Mouse (Mus musculus) limb, embryonic 10.5 days (tissue): ENCODE measurements around the gene Ctu2. TPM values are rescaled to one million over a fixed set of nuclear protein-coding genes. Genes with fewer than 3 reads are reported as not detected.

Experiments used
- DNase-seq: peaks from one replicate; pipeline ENCODE4 v3.0.0-alpha.2; 2017; ENCODE audit warnings: low spot score
- H3K27ac ChIP-seq: fragments of 300-500 bp; sonication (generic); 2 replicates; pipeline ENCODE4 v1.5.1; 2016; ENCODE audit warnings: mild to moderate bottlenecking
- H3K27me3 ChIP-seq: fragments of 300-500 bp; sonication (generic); 2 replicates; pipeline ENCODE4 v1.6.1; 2016; ENCODE audit warnings: low read depth, mild to moderate bottlenecking; ENCODE audit not compliant: poor library complexity, severe bottlenecking
- H3K36me3 ChIP-seq: fragments of 300-500 bp; sonication (generic); 2 replicates; pipeline ENCODE4 v1.6.1; 2016; ENCODE audit warnings: mild to moderate bottlenecking, moderate library complexity
- H3K4me1 ChIP-seq: fragments of 300-500 bp; sonication (generic); 2 replicates; pipeline ENCODE4 v1.6.1; 2016
- H3K4me3 ChIP-seq: fragments of 300-500 bp; sonication (generic); 2 replicates; pipeline ENCODE4 v1.5.1; 2016; ENCODE audit warnings: mild to moderate bottlenecking, moderate library complexity
- H3K9me3 ChIP-seq: fragments of 300-500 bp; sonication (generic); replicated peaks from 2 replicates; pipeline ENCODE4 v1.6.1; 2016; ENCODE audit warnings: mild to moderate bottlenecking
- WGBS: fragments of 180-500 bp; shearing (Covaris S2); methylation state at CpG from one replicate; pipeline ENCODE4 v1.1.7; 2016; 5-methylcytosine and 5-hydroxymethylcytosine counted together
- polyA plus RNA-seq: library from polyadenylated mRNA; unstranded; fragments of >200 nt; fragmentation: Nextera tagmentation; extraction: Ambion mirVana; gene quantifications from 2 replicates; pipeline ENCODE4 v1.2.1, GENCODE M21; 2016

The Ctu2 gene
- polyA plus RNA-seq, 1 experiment from 2014 or later = 80.3 TPM

DNA sequence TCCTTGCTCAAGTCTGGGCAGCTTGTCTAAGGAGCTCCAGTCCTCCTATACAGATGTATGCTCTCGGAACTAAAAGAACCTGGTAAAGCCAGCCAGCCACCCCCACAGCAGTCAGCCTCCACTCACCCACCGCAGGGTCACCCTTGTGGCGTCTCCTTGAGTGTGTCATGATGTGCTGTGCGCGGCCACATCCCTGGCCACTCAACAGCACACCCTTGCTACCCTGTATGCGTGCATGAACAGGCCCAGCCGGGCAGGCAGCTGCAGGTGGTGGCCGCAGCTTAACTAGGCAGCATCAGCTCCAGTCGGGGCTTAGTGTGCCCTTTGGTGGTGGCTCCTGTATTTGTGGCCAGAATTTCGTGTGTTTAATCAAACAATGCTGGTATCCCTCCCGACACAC, 18.8 kb upstream of the Ctu2 start:
- H3K4me3 ChIP-seq = no peak overlapping the region
- H3K9me3 ChIP-seq = no peaks in the 10 kb centered on the region
- H3K27me3 ChIP-seq = peaks cover 66% of the 10 kb centered on the region
- no peak for DNase-seq
- H3K4me1 ChIP-seq = peaks cover 22% of the 10 kb centered on the region
- WGBS = 80% methylated on average over 11 of the region's 11 CpGs
- no peaks in the 10 kb centered on the region for H3K36me3 ChIP-seq
- no peak overlapping the region for H3K27ac ChIP-seq

DNA sequence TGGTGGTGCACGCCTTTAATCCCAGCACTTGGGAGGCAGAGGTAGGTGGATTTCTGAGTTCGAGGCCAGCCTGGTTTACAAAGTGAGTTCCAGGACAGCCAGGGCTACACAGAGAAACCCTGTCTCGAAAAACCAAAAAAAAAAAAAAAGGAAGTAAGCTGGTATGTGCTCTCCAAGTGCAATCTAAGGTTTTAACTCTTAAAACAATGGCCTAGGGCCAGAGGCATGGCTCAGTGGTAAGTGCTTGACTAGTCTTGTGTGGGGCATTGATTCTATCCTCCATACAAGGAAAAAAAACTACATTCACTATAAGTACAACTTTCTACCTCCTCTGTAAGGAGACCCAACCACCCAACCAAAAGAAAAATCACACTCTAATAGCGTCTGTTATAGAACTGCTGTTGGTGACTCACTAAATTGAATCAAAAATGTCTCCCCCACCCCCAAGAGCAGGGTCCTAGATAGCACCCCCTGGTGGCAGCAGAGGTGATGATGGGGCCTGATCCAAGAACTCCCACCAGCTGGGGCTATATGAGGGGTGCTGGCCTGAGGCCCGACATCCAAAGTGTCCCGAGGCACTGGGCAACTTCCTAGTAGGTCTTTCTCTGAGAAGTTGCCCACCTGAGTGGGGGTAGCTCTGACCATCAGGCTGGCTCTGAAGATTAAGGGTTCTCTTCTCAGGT, 16.6 kb upstream of the Ctu2 start:
- Histone ChIP-seq H3K9me3 (no peaks in the 10 kb centered on the region), H3K4me3 (no peak overlapping the region), H3K27me3 (peaks cover 78% of the 10 kb centered on the region), H3K4me1 (peaks cover 35% of the 10 kb centered on the region), H3K27ac (no peak overlapping the region), H3K36me3 (no peaks in the 10 kb centered on the region)
- no peak for DNase-seq
- 55% methylated on average over 6 of the region's 6 CpGs for WGBS

DNA sequence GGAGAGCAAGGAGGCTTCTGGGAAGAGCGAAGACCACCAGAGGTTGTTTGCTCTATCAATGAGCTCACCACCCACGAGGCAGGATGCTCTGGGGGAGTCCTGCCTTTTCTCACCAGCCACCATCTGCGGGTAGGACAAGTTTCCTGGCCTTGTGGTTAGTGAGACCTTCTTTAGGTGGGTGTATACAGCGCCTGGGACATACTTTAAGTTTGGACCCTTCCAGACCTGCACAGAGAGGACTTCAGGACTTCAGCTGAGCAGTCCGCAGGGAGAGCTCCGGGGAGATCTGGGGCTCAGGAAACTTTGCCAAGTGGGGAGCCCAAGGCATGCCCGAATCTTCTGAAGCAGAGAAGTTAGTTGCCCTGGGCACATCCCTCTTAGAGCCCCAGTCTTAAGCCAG, 16.0 kb upstream of the Ctu2 start:
- 26% methylated on average over 7 of the region's 7 CpGs for WGBS
- Histone ChIP-seq H3K9me3 (no peaks in the 10 kb centered on the region), H3K36me3 (no peaks in the 10 kb centered on the region), H3K27ac (no peak overlapping the region), H3K4me3 (peak overlapping the region; percentile 41), H3K27me3 (peaks cover 72% of the 10 kb centered on the region), H3K4me1 (peaks cover 40% of the 10 kb centered on the region)
- no peak for DNase-seq

DNA sequence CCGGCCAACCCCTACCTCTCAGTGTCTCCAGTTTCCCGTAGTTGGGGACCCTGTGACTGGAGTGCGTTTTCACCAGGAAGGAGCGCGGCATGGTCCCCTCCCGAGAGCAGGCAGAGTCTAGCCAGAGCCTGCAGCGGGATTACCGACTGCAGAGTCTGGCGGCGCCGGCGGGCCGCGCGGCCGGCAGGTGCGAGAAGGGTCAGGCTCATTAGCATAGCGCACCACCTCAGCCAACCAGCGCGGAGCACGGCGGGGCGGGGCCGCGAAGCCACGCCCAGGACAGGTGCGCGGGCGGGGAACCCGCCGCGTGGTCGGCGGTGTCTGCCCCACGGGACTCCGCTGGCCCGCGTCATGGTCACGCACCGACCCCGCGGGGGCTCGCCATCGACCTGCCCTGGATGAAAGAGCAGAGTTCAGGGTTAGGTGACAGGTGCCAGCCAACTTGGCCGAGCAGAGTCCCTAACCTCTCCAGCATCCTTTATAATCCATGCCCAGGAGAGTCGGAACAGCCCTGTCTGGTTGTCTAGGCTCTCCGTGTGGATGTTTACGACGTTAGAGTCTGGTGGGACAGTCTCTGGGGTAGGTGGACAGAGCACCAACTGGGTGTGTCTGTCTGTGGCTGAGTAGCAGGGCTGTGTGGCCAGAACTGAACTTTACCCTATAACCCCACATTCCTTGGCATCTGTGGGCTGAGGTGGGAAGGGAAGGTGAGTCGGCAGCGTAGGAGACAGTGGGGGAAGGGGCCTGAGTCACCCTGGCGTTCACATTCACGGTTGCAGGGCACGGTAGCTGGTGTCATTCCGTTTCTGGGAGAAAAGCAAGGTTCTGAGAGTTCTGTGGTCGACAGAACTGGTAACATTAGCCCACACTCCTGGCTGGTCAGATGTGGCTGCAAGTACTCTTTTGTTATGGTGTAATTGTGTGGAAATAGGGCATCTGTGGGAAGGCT, 15.1 kb upstream of the Ctu2 start, which contains the start of gene Snai3:
TSS of gene Snai3 (minus strand) at position 210 of the 949 bp plus-strand sequence.
- H3K4me1 ChIP-seq = peaks cover 44% of the 10 kb centered on the region
- H3K27me3 ChIP-seq = peaks cover 72% of the 10 kb centered on the region
- H3K36me3 ChIP-seq = peaks cover 4% of the 10 kb centered on the region
- H3K27ac ChIP-seq = no peak within 1 kb of the TSS
- DNase-seq = peak; percentile 67
- no peaks in the 10 kb centered on the region for H3K9me3 ChIP-seq
- WGBS = 4% methylated on average over 56 of the region's 56 CpGs
- H3K4me3 ChIP-seq = peak within 1 kb of the TSS; percentile 41

DNA sequence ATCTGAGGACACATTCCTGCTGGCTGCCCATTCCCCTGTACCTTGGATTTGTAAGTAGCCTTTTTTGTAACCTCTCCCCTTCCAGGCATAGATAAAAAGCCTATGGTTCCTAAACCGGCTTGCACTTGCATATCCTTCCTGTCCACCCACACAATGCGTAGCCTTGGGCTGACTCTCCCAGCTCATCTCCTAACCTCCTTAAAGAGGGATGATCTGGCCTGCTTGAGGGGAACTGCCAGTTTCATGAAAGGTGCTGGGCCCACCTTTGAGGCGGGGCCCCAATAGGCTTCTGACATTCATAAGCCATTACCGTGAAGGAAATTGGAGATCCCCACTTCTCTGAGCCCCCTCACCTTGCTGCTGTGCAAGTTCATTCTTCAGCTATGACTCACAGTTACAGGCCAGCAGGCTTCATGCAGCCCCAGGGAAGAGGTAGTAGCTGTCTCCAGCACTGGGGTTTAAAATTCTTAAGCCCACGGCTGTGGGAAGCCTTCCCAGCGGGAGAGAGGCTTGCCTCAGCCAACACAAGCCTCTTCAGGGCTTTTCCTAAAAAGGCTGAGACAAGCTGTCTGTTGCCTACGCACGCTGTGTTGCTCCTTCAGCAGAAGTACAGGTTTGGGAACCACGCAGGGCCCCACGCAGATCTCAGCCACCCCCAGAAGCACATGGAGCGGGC, 14.3 kb upstream of the Ctu2 start:
- Histone ChIP-seq H3K27me3 (peaks cover 69% of the 10 kb centered on the region), H3K27ac (no peak overlapping the region), H3K4me1 (peaks cover 44% of the 10 kb centered on the region), H3K36me3 (peaks cover 11% of the 10 kb centered on the region), H3K9me3 (no peaks in the 10 kb centered on the region), H3K4me3 (no peak overlapping the region)
- WGBS = 63% methylated on average over 11 of the region's 11 CpGs
- DNase-seq = no peak

DNA sequence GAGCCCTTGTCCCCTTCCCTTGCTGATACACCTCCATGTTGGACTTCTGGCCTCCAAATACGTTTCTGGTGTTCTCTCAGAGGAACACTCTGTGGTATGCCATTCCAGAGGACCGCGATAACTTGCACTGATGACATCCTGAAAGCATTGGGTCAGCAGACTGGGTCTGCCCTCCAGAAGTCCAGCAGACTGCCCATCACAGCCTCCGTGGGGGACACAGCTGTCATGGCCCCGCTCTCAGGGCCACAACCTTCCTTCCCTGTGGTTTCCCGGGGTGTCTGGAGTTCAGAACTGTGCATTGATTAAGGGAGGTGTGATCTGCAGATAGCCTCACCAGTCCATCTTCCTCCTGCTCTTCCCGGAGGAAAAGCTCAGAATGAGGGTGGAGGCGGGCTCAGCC, 13.4 kb upstream of the Ctu2 start:
- Histone ChIP-seq H3K4me1 (peaks cover 44% of the 10 kb centered on the region), H3K27me3 (peaks cover 60% of the 10 kb centered on the region)
- WGBS = 69% methylated on average over 8 of the region's 8 CpGs

DNA sequence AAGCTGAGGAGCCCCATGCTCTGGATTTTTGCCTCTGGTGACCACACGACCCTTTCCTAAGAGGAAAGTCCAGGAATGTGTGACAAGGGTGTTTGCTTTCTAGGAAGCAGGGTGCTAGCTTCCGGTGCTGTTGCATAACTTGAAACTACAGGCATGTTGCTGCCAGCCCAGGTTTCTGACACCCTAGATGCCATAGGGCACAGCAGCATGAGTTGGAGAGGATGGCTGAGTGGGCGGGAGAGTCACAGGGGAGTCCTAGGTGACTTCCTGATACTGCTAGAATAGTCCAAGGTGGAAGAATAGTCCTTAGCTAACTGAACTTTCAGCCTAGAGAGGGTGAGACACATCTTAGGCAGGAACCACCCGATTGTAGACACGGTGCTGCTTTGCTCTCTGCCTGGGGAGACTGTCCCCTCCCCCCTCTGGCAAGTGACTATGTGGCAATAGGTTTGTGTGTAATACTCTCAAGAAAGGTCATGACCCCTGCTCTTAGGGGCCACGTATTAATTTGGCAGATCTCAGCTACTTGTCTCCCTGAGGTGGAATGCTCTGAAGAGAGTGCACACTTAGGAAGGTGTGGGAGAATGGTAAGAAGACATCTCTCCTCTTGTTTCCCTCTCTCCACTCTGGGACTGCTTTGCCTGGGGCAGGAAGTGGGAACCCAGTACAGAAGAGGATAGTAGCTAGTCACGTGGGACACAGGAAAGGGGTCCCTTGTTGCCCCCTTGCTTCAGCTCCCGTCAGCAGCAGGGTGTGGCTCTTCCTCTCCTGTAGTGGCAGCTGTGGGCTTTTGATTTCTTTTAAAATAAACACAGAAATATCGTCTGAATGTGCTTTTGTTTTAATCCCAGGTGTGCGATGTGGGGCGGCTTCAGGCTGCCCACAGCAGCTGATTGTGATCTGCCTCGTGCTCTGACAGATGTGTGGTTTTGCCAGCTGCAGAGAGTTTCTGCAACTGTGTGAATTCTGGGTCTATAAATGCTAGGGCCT, 12.0 kb upstream of the Ctu2 start:
- Histone ChIP-seq H3K9me3 (no peaks in the 10 kb centered on the region), H3K4me1 (peaks cover 44% of the 10 kb centered on the region), H3K4me3 (no peak overlapping the region), H3K36me3 (peaks cover 34% of the 10 kb centered on the region), H3K27me3 (peaks cover 46% of the 10 kb centered on the region), H3K27ac (no peak overlapping the region)
- 63% methylated on average over 12 of the region's 12 CpGs for WGBS
- no peak for DNase-seq

More for the DNA sequence above, 13.4 kb upstream of the Ctu2 start:
- no peak overlapping the region for H3K27ac ChIP-seq
- peaks cover 20% of the 10 kb centered on the region for H3K36me3 ChIP-seq
- H3K4me3 ChIP-seq = no peak overlapping the region
- DNase-seq = no peak
- H3K9me3 ChIP-seq = no peaks in the 10 kb centered on the region

DNA sequence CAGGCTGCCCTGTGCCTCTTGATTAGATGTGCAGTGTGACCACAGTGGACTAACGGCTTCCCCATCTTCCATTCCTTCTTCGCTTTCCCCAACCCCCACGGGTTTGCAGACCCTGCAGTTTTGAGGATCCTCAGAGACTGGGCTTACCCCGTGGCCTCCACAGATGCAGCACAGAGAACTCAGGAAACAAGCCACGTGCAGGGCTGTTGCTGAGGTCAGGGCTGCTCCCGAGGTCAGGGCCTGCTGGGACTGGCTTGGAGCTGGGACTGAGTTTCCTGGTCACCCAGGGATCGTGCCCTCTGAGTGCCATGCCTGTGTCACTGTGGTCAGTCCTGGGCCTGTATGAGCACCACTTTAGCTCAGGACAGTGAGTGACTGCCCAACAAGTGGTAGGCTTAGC, 11.0 kb upstream of the Ctu2 start:
- whole genome bisulfite sequencing = 69% methylated on average over 7 of the region's 7 CpGs
- no peak for DNase-seq
- Histone ChIP-seq H3K4me1 (peaks cover 39% of the 10 kb centered on the region), H3K27ac (no peak overlapping the region), H3K27me3 (peaks cover 36% of the 10 kb centered on the region), H3K36me3 (peaks cover 45% of the 10 kb centered on the region), H3K4me3 (no peak overlapping the region), H3K9me3 (no peaks in the 10 kb centered on the region)

DNA sequence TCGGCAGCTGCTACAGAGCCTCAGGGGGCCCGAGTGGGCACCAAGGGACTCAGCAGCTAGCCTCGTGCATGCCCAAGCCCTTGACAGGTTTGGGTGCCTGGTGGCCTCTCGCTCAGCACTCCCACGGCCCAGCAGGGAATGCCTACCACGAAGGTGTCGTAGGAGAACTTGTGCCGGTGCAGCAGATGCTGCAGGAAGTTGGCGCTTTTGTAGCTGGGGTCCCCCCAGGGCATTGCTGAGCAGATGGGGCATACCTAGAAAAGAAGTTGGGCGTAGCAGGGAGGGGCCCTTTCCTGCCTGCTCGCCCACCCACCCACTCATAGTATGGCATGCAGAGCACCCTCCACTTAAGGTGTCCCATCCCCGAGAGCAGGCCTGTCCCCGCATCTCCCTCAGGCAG, 8.1 kb upstream of the Ctu2 start:
- Histone ChIP-seq H3K9me3 (no peaks in the 10 kb centered on the region), H3K4me1 (peaks cover 22% of the 10 kb centered on the region), H3K27ac (no peak overlapping the region), H3K4me3 (no peak overlapping the region), H3K27me3 (peaks cover 7% of the 10 kb centered on the region), H3K36me3 (peaks cover 61% of the 10 kb centered on the region)
- no peak for DNase-seq
- WGBS = 87% methylated on average over 13 of the region's 13 CpGs

DNA sequence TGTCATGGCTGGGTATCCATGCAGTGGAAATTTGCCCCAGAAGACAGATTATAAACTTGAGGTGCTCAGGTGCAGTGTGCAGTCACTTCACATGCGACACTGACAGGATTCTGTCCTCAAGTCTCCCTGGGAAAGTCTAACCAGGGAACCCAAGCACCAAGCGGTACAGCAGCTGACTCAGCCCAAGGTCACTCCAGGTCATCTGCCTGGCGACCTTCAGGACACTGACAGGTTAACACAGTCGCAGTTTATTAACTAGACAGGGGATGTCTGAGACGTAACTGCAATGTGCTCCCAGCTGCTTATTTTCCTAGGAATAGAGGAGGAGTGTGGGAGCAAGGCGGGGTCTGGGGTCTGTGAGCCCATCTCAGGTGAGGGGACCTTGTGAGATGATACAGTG, 6.5 kb upstream of the Ctu2 start:
- Histone ChIP-seq H3K4me1 (peaks cover 12% of the 10 kb centered on the region), H3K36me3 (peaks cover 75% of the 10 kb centered on the region), H3K9me3 (no peaks in the 10 kb centered on the region), H3K27ac (no peak overlapping the region), H3K27me3 (no peaks in the 10 kb centered on the region), H3K4me3 (no peak overlapping the region)
- WGBS = 79% methylated on average over 6 of the region's 6 CpGs
- no peak for DNase-seq

DNA sequence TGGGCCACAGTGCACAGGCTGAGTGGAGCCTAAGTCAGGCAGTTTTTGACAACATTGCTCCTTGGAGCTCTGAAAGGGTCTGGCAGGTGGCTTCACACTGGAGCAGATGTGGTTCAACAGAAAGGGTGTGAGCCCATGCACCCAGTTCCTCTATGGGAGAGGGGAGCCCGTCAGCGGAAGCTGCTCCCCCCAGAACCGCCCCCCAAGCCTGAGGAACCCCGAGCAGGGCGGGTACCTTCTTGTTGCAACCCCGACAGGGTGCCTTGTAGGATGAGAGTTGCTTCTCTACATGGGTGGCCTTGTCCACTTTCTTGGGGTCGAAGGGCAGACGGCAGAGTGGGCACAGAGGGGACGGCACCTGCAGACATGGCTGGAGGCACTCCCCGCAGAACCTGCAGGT, 6.0 kb upstream of the Ctu2 start:
- Histone ChIP-seq H3K4me3 (no peak overlapping the region), H3K27ac (no peak overlapping the region), H3K4me1 (peaks cover 12% of the 10 kb centered on the region), H3K36me3 (peaks cover 75% of the 10 kb centered on the region), H3K27me3 (no peaks in the 10 kb centered on the region), H3K9me3 (no peaks in the 10 kb centered on the region)
- no peak for DNase-seq
- 81% methylated on average over 10 of the region's 10 CpGs for WGBS

DNA sequence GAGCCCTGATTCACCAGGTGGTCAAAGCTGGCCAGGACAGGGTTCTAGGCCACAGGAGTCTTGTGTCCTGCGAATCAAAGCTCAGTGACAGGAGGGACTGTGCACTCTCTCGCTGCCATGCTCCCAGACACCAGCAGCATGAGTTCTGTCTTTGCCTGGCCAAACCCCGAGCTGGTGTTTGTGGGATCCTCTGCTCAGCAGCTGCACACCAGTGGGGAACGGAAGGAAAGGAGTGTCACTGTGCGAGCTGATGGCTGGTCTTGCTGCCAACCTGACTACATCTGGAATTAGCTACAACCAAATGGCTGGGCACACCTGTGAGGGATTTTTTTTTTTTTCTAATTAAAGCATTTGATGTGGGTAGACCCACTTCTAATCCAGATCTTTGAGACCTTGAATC, 5.3 kb upstream of the Ctu2 start:
- no peak overlapping the region for H3K4me3 ChIP-seq
- peaks cover 13% of the 10 kb centered on the region for H3K4me1 ChIP-seq
- H3K36me3 ChIP-seq = peaks cover 73% of the 10 kb centered on the region
- no peaks in the 10 kb centered on the region for H3K27me3 ChIP-seq
- no peaks in the 10 kb centered on the region for H3K9me3 ChIP-seq
- DNase-seq = no peak
- WGBS = 86% methylated on average over 5 of the region's 5 CpGs
- H3K27ac ChIP-seq = no peak overlapping the region
